Mouse (Mus musculus): ENCODE data around the gene Esr2.

Esr2 gene

GRCm38 (mm10) chr12:76092789-76093466, 84.1 kb downstream of the Esr2 start:
- in situ Hi-C loops (cut with MboI, MseI): no loop called here

- in situ Hi-C loops (cut with MboI, MseI): no loop called here
Observed at GRCm38 (mm10) chr12:76087025-76087424, 90.0 kb downstream of the Esr2 start.

- in situ Hi-C loops (cut with MboI, MseI): no loop called here
Observed at GRCm38 (mm10) chr12:76085956-76086905, 90.8 kb downstream of the Esr2 start.

GRCm38 (mm10) chr12:76085066-76085465, 92.0 kb downstream of the Esr2 start:
- in situ Hi-C loops (cut with MboI, MseI): no loop called here

DNA sequence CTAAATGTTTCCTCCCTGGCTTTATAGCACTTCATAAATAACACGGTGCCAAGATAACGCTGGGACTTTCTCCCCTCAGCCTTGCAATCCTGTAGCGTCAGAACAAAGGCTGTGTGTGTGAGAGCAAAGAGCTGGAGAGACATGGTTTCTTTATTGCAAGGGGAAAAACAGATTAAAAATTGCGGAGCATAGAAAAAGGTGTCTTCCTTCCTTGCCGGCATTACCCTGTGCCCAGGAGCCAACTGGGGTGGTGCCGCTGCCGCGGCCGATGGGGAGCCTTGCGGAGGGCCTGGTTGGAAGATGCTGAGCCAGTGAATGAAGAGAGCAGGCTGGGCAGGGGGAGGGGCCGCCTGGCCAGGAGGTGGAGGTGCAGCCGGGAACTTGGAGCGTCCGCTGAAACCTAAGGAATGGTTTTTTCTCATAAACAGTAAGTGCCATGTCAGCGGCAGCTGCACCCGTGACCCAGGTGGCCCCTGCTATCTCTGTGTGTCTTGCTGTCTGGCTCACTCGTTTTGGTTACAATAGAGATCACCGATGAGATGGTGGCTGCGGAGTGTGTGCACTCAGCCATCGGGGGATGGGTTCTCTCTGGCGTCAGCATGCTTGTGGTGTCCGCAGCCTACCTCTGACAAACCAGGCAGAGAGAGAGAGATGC, 95.4 kb downstream of the Esr2 start:
- in situ Hi-C loops (cut with MboI, MseI): no loop called here

DNA sequence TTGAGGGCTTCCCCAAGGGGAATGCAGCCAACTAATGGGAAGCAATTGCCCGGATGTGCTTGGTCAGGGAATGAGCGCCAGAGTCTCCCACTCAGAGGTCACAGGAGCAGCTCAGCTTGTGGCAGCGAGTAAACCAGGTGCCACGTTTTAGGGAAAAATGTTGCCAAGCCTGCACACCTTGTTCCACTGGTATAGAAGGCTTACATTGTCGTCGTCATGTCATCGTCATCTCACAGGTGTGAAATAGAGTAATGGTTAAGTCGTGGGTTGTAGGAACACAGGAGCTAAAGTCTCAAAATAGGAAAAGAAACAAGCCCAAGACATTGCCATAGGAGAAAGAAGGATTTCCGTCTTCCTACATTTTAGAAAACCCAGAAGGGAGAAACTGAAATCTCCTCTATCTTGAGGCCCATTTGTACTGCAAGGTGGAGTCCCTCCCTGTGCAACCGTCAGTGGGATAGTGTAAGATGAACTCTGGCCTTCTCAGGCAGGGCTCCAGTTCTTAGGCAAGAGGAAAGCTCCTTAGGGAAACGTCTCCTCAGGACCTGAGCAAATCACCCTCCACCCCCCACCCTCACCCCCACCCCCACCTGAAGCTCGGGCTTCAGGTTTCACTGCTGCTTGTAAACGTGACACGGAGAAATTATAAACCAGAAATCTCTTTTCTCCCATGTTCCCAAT, 96.0 kb downstream of the Esr2 start:
- in situ Hi-C loops (cut with MboI, MseI): no loop called here

DNA sequence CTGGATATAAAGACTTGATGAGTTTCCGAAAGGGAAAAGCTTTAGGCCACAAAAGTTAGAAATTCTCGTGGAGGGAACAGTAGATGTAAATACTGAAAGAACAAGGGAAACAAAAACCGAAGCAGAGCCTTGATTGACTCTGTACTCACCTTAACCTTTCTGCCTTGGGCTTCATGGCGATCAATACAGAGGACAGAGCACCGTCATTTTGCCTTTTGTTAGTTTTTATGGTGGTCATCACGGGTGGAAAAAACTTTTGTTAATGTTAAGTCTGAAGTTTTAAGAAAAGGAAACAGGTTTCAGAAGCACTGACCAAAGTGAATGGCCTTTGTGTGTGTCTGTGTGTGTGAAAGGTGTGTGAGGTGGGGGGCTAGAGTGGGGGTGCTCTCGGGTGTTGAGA, 103.1 kb downstream of the Esr2 start:
- in situ Hi-C loops (cut with MboI, MseI): loop anchor here in 1 of 2 experiments (5.0 kb wide), 1 partner anchor 33 kb away; no protein-coding TSS in a partner anchor

GRCm38 (mm10) chr12:76073066-76073826, 103.8 kb downstream of the Esr2 start:
- in situ Hi-C loops (cut with MboI, MseI): loop anchor here in 1 of 2 experiments (5.0 kb wide), 1 partner anchor 34 kb away; no protein-coding TSS in a partner anchor

DNA sequence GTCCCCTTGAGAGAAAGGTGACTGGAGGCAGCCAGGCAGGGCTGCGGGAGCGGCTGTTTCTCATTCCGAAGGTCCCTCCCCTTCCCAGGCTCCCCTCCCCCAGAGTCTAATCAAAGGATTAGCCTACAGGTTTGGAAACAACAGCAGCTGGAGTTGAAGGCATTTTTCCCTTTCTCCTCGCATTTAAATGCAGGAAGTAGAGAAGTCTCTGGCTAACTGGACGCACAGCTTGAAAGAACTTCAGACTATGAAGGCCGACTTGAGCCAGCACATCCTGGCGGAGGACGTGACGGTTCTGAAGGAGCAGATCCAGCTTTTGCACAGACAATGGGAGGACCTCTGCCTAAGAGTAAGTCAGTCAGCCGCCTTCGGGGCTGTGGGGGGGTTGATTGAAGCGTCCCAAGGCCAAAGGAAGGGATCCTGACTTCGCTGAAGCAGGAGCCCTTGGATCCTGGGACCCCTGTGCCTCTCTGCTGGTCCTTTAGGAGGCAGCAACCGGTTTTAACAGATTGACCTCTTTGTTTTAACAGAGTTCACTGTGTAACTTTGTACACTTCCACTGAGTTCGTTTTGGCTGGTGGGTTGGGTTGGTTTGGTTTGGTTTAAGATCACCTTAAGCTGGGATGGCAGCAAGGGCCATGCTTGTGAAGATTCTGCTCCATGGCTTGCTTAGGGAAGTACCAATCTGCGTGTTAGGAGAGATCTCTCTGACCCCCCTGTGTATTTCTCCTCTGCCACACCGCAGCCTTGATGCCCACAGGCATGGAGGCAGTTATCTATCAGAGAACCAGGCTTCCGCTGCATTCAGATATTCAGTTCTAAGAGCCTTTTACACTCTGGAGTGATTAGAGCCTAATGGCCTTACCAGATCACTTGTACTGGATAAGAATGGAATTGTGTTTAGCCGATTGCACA, 104.9 kb downstream of the Esr2 start:
- in situ Hi-C loops (cut with MboI, MseI): loop anchor here in 1 of 2 experiments (5.0 kb wide), 1 partner anchor 35 kb away; no protein-coding TSS in a partner anchor
